Mouse (Mus musculus): ENCODE measurements at regions not wholly inside any gene's neighbourhood (a gene's known extent, or its start where the extent isn't known, plus 50 kb on each side); places are given as distances from the start of the nearest gene placed in this dataset.

- no peak for DNase-seq (ENCODE audit: extremely low read depth, low read depth)
These were observed 358.8 kb downstream of the Cenpc1 start for GRCm38 (mm10) chr5:85706598-85706997.

- DNase-seq (ENCODE audit: extremely low read depth, low read depth), result no peak
These were observed 359.3 kb downstream of the Cenpc1 start for GRCm38 (mm10) chr5:85706084-85706483.

GRCm38 (mm10) chr5:85677872-85678271 is 387.5 kb downstream of the Cenpc1 start:
- DNase-seq (ENCODE audit: extremely low read depth, low read depth), result no peak

- DNase-seq (ENCODE audit: extremely low read depth, low read depth), result no peak
These were observed 394.3 kb downstream of the Cenpc1 start for GRCm38 (mm10) chr5:85671121-85671520.

GRCm38 (mm10) chr5:85661487-85661886 is 403.9 kb downstream of the Cenpc1 start:
- DNase-seq (ENCODE audit: extremely low read depth, low read depth), result no peak

- no peak for DNase-seq (ENCODE audit: extremely low read depth, low read depth)
These were observed 444.3 kb downstream of the Cenpc1 start for GRCm38 (mm10) chr5:85621078-85621477.

GRCm38 (mm10) chr5:85614783-85615182 is 450.6 kb downstream of the Cenpc1 start:
- DNase-seq (ENCODE audit: extremely low read depth, low read depth), result no peak

- DNase-seq (ENCODE audit: extremely low read depth, low read depth), result no peak
These were observed 452.8 kb downstream of the Cenpc1 start for GRCm38 (mm10) chr5:85612606-85613005.

GRCm38 (mm10) chr5:85609104-85609503 is 456.3 kb downstream of the Cenpc1 start:
- DNase-seq (ENCODE audit: extremely low read depth, low read depth), result no peak

GRCm38 (mm10) chr5:85598164-85598563 is 467.2 kb downstream of the Cenpc1 start:
- DNase-seq (ENCODE audit: extremely low read depth, low read depth), result no peak

GRCm38 (mm10) chr5:85595082-85595447 is 470.3 kb downstream of the Cenpc1 start:
- no peak for DNase-seq (ENCODE audit: extremely low read depth, low read depth)

- DNase-seq (ENCODE audit: extremely low read depth, low read depth), result no peak
These were observed 470.8 kb downstream of the Cenpc1 start for GRCm38 (mm10) chr5:85594413-85595081.

- DNase-seq (ENCODE audit: extremely low read depth, low read depth), result peak; percentile 2
These were observed 473.1 kb downstream of the Cenpc1 start for GRCm38 (mm10) chr5:85592236-85592635.

GRCm38 (mm10) chr5:85586727-85587126 is 478.7 kb downstream of the Cenpc1 start:
- peak; percentile 2 for DNase-seq (ENCODE audit: extremely low read depth, low read depth)

GRCm38 (mm10) chr5:85572531-85572930 is 492.9 kb downstream of the Cenpc1 start:
- no peak for DNase-seq (ENCODE audit: extremely low read depth, low read depth)

GRCm38 (mm10) chr5:85571967-85572366 is 493.4 kb downstream of the Cenpc1 start:
- no peak for DNase-seq (ENCODE audit: extremely low read depth, low read depth)

GRCm38 (mm10) chr5:85571381-85571780 is 494.0 kb downstream of the Cenpc1 start:
- no peak for DNase-seq (ENCODE audit: extremely low read depth, low read depth)

- DNase-seq (ENCODE audit: extremely low read depth, low read depth), result no peak
These were observed 529.1 kb downstream of the Cenpc1 start for GRCm38 (mm10) chr5:85536329-85536728.

- DNase-seq (ENCODE audit: extremely low read depth, low read depth), result no peak
These were observed 539.8 kb downstream of the Cenpc1 start for GRCm38 (mm10) chr5:85525385-85526194.

- no peak for DNase-seq (ENCODE audit: extremely low read depth, low read depth)
These were observed 560.1 kb downstream of the Cenpc1 start for GRCm38 (mm10) chr5:85505244-85505643.

- no peak for DNase-seq (ENCODE audit: extremely low read depth, low read depth)
These were observed 568.1 kb downstream of the Cenpc1 start for GRCm38 (mm10) chr5:85497261-85497660.

GRCm38 (mm10) chr5:85485733-85486322 is 579.6 kb downstream of the Cenpc1 start:
- DNase-seq (ENCODE audit: extremely low read depth, low read depth), result no peak
